Mouse (Mus musculus) frontal cortex, postnatal 10 days (tissue): ENCODE data around the gene Nbl1.

Experiments used
- DNase-seq, 2 experiments: peaks; one replicate each; pipeline ENCODE4 v3.0.0; 2022; ENCODE audit warnings: low spot score in 2 of 2, mixed read lengths in 1 of 2

The Nbl1 gene

GRCm38 (mm10) chr4:139100326-139100725, 7.5 kb upstream of the Nbl1 start:
- no peak for DNase-seq

- no peak for DNase-seq
Observed at GRCm38 (mm10) chr4:139096201-139096600, 3.4 kb upstream of the Nbl1 start.

- DNase-seq = no peak
Observed at GRCm38 (mm10) chr4:139095406-139095805, 2.6 kb upstream of the Nbl1 start.

- no peak for DNase-seq
Observed at GRCm38 (mm10) chr4:139093196-139093530, 370 bp upstream of the Nbl1 start.

- DNase-seq = no peak
Observed at GRCm38 (mm10) chr4:139091478-139092355, 1.1 kb downstream of the Nbl1 start.

GRCm38 (mm10) chr4:139091066-139091465, 1.7 kb downstream of the Nbl1 start:
- no peak for DNase-seq

- no peak for DNase-seq
Observed at GRCm38 (mm10) chr4:139090303-139090940, 2.4 kb downstream of the Nbl1 start.

GRCm38 (mm10) chr4:139088982-139089671, 3.7 kb downstream of the Nbl1 start:
- no peak for DNase-seq

GRCm38 (mm10) chr4:139086984-139087383, 5.8 kb downstream of the Nbl1 start:
- no peak for DNase-seq

- DNase-seq = peak in 1 of 2 experiments; percentile 85
Observed at GRCm38 (mm10) chr4:139086037-139086436, 6.8 kb downstream of the Nbl1 start.

- no peak for DNase-seq
Observed at GRCm38 (mm10) chr4:139085337-139085736, 7.5 kb downstream of the Nbl1 start.

GRCm38 (mm10) chr4:139082790-139083564, 9.8 kb downstream of the Nbl1 start:
- peak; percentile 68 to 69 for DNase-seq

- no peak for DNase-seq
Observed at GRCm38 (mm10) chr4:139081270-139081931, 11.4 kb downstream of the Nbl1 start.

GRCm38 (mm10) chr4:139080259-139080658, 12.5 kb downstream of the Nbl1 start:
- DNase-seq = no peak

- DNase-seq = no peak
Observed at GRCm38 (mm10) chr4:139079439-139079838, 13.4 kb downstream of the Nbl1 start.

- DNase-seq = no peak
Observed at GRCm38 (mm10) chr4:139078726-139079125, 14.1 kb downstream of the Nbl1 start.

- DNase-seq = no peak
Observed at GRCm38 (mm10) chr4:139078313-139078712, 14.5 kb downstream of the Nbl1 start.

- DNase-seq = no peak
Observed at GRCm38 (mm10) chr4:139075915-139076314, 16.9 kb downstream of the Nbl1 start.

GRCm38 (mm10) chr4:139075041-139075711, 17.6 kb downstream of the Nbl1 start, which contains the start of gene Htr6:
Gene Htr6, minus strand, starts transcription at chr4:139075570.
- DNase-seq = peak in 1 of 2 experiments; percentile 27

GRCm38 (mm10) chr4:139074060-139074459, 18.7 kb downstream of the Nbl1 start:
- no peak for DNase-seq

- DNase-seq = peak in 1 of 2 experiments; percentile 35
Observed at GRCm38 (mm10) chr4:139068287-139068686, 24.5 kb downstream of the Nbl1 start.
